Mouse (Mus musculus): Measurements from ENCODE around the gene Patj. TPM values are rescaled to one million over a fixed set of nuclear protein-coding genes. Genes with fewer than 3 reads are reported as not detected.
A peak's percentile ranks its signal among the peaks of the same experiment; 100 is the strongest.

Patj gene
- total RNA-seq, 4 experiments from 2014 or later = 6.8 to 8.5 (median 7.7) TPM

GRCm38 (mm10) chr4:98653650-98654049 lies 258.1 kb downstream of the Patj start:
- no peak for DNase-seq (ENCODE audit: low spot score in 2 of 2)

GRCm38 (mm10) chr4:98654419-98654821 lies 258.8 kb downstream of the Patj start:
- DNase-seq (ENCODE audit: low spot score in 2 of 2) = no peak

- DNase-seq (ENCODE audit: low spot score in 2 of 2) = no peak
Measured at GRCm38 (mm10) chr4:98656759-98657158, 261.2 kb downstream of the Patj start.

GRCm38 (mm10) chr4:98659032-98659431 lies 263.4 kb downstream of the Patj start:
- no peak for DNase-seq (ENCODE audit: low spot score in 2 of 2)

- no peak for DNase-seq (ENCODE audit: low spot score in 2 of 2)
Measured at GRCm38 (mm10) chr4:98660534-98660933, 264.9 kb downstream of the Patj start.

GRCm38 (mm10) chr4:98665884-98666283 lies 270.3 kb downstream of the Patj start:
- no peak for DNase-seq (ENCODE audit: low spot score in 2 of 2)

GRCm38 (mm10) chr4:98666451-98666850 lies 270.9 kb downstream of the Patj start:
- DNase-seq (ENCODE audit: low spot score in 2 of 2) = no peak

- no peak for DNase-seq (ENCODE audit: low spot score in 2 of 2)
Measured at GRCm38 (mm10) chr4:98667009-98667408, 271.4 kb downstream of the Patj start.

- DNase-seq (ENCODE audit: low spot score in 2 of 2) = no peak
Measured at GRCm38 (mm10) chr4:98677506-98677905, 281.9 kb downstream of the Patj start.

GRCm38 (mm10) chr4:98686678-98687267 lies 291.2 kb downstream of the Patj start:
- DNase-seq (ENCODE audit: low spot score in 2 of 2) = peak in 1 of 2 experiments; percentile 12

- no peak for DNase-seq (ENCODE audit: low spot score in 2 of 2)
Measured at GRCm38 (mm10) chr4:98688116-98688515, 292.5 kb downstream of the Patj start.

- no peak for DNase-seq (ENCODE audit: low spot score in 2 of 2)
Measured at GRCm38 (mm10) chr4:98688520-98688919, 292.9 kb downstream of the Patj start.

- no peak for DNase-seq (ENCODE audit: low spot score in 2 of 2)
Measured at GRCm38 (mm10) chr4:98689988-98690387, 294.4 kb downstream of the Patj start.

GRCm38 (mm10) chr4:98693465-98694185 lies 298.0 kb downstream of the Patj start:
- DNase-seq (ENCODE audit: low spot score in 2 of 2) = no peak

- no peak for DNase-seq (ENCODE audit: low spot score in 2 of 2)
Measured at GRCm38 (mm10) chr4:98697932-98698331, 302.3 kb downstream of the Patj start.

- DNase-seq (ENCODE audit: low spot score in 2 of 2) = no peak
Measured at GRCm38 (mm10) chr4:98698921-98699320, 303.3 kb downstream of the Patj start.

GRCm38 (mm10) chr4:98700156-98700555 lies 304.6 kb downstream of the Patj start:
- no peak for DNase-seq (ENCODE audit: low spot score in 2 of 2)

- peak; percentile 21 to 80 for DNase-seq (ENCODE audit: low spot score in 2 of 2)
Measured at GRCm38 (mm10) chr4:98702201-98702894, 306.8 kb downstream of the Patj start.

- no peak for DNase-seq (ENCODE audit: low spot score in 2 of 2)
Measured at GRCm38 (mm10) chr4:98710891-98711290, 315.3 kb downstream of the Patj start.

GRCm38 (mm10) chr4:98717735-98718546 lies 322.4 kb downstream of the Patj start:
- no peak for DNase-seq (ENCODE audit: low spot score in 2 of 2)

GRCm38 (mm10) chr4:98718547-98718917 lies 322.9 kb downstream of the Patj start:
- no peak for DNase-seq (ENCODE audit: low spot score in 2 of 2)

- DNase-seq (ENCODE audit: low spot score in 2 of 2) = peak; percentile 19 to 65
Measured at GRCm38 (mm10) chr4:98722454-98722853, 326.9 kb downstream of the Patj start.
